Mouse (Mus musculus) lung, postnatal 10 days (tissue): ENCODE data around the gene Ctxn2.

Experiments
- DNase-seq: peaks from one replicate; pipeline ENCODE4 v3.0.0; 2021

Ctxn2 gene

GRCm38 (mm10) chr2:125196771-125197170 is 60.3 kb downstream of the Ctxn2 start:
- DNase-seq: no peak
